Mouse (Mus musculus) CH12.LX (cell line): ENCODE measurements at regions not wholly inside any gene's neighbourhood (a gene's known extent, or its start where the extent isn't known, plus 50 kb on each side); places are given as distances from the start of the nearest gene placed in this dataset.

Source experiments
- DNase-seq: peaks from one replicate; pipeline ENCODE4 v3.0.0-alpha.2; 2013; ENCODE audit errors: extremely low read depth
- H3K27ac ChIP-seq: 2 replicates; pipeline ENCODE4 v1.5.1; 2012; ENCODE audit warnings: low read depth, mild to moderate bottlenecking, control low read depth, moderate library complexity; ENCODE audit not compliant: insufficient read depth
- H3K27me3 ChIP-seq: replicated peaks from 2 replicates; pipeline ENCODE3; 2012; ENCODE audit warnings: inconsistent platforms
- H3K36me3 ChIP-seq, 2 experiments: replicated peaks in 1 of 2; 2 replicates each; pipeline versions ENCODE3 to v1.6.1; 2012; ENCODE audit warnings: inconsistent platforms in 1 of 2, low read length in 1 of 2, mild to moderate bottlenecking in 1 of 2, mixed read lengths in 1 of 2, moderate library complexity in 1 of 2; ENCODE audit not compliant: control insufficient read depth in 1 of 2, insufficient read depth in 1 of 2
- H3K4me1 ChIP-seq, 2 experiments: 2 replicates each; pipeline ENCODE4 v1.6.1; 2012; ENCODE audit warnings: inconsistent platforms in 1 of 2, moderate library complexity in 1 of 2; ENCODE audit not compliant: insufficient read depth in 2 of 2, control insufficient read depth in 1 of 2
- H3K4me2 ChIP-seq: 2 replicates; pipeline ENCODE4 v1.6.1; 2012; ENCODE audit warnings: low read depth, mild to moderate bottlenecking, control low read depth; ENCODE audit not compliant: poor library complexity, insufficient read depth, severe bottlenecking
- H3K4me3 ChIP-seq, 3 experiments: fragments of 150-350 bp in 1 of 3; sonication (generic) in 1 of 3; replicated peaks in 1 of 3; 2 replicates each; pipeline versions ENCODE3 to v1.5.1; 2011 to 2012; ENCODE audit warnings: low read depth in 2 of 3, low read length in 2 of 3, mild to moderate bottlenecking in 2 of 3, moderate library complexity in 2 of 3, control low read depth in 1 of 3, improper control_type of control experiment in 1 of 3, inconsistent platforms in 1 of 3, mixed read lengths in 1 of 3; ENCODE audit not compliant: poor library complexity in 1 of 3
- H3K79me2 ChIP-seq: replicated peaks from 2 replicates; pipeline ENCODE4 v1.6.1; 2012; ENCODE audit warnings: mild to moderate bottlenecking, moderate library complexity; ENCODE audit not compliant: control insufficient read depth, poor library complexity, insufficient read depth, severe bottlenecking; ENCODE audit errors: extremely low read depth
- H3K9ac ChIP-seq: 2 replicates; pipeline ENCODE4 v1.6.1; 2012; ENCODE audit warnings: low read depth, mild to moderate bottlenecking, control low read depth, moderate library complexity; ENCODE audit not compliant: insufficient read depth
- H3K9me3 ChIP-seq: replicated peaks from 2 replicates; pipeline ENCODE3; 2012; ENCODE audit warnings: low read length, inconsistent platforms, mixed read lengths
- BHLHE40 ChIP-seq: IDR thresholded peaks from 2 replicates; pipeline ENCODE4 v1.6.1; 2011; ENCODE audit warnings: mild to moderate bottlenecking, low read depth, low read length, improper control_type of control experiment
- CHD1 ChIP-seq: IDR thresholded peaks from 2 replicates; pipeline ENCODE4 v1.6.1; 2012; ENCODE audit warnings: low read depth, low read length, improper control_type of control experiment, inconsistent platforms
- CHD2 ChIP-seq: IDR thresholded peaks from 2 replicates; pipeline ENCODE4 v1.6.1; 2011; ENCODE audit warnings: low read length, improper control_type of control experiment
- CTCF ChIP-seq, 2 experiments: IDR thresholded peaks in 1 of 2; conservative IDR thresholded peaks in 1 of 2; 2 replicates each; pipeline ENCODE4 v1.5.1; 2011 to 2012; ENCODE audit warnings: low read depth in 2 of 2, low read length in 2 of 2, improper control_type of control experiment in 1 of 2, inconsistent platforms in 1 of 2, mild to moderate bottlenecking in 1 of 2, moderate library complexity in 1 of 2
- E2F4 ChIP-seq: IDR thresholded peaks from 2 replicates; pipeline ENCODE4 v1.6.1; 2011; ENCODE audit warnings: low read depth, low read length, improper control_type of control experiment; ENCODE audit not compliant: insufficient replicate concordance
- ELF1 ChIP-seq: IDR thresholded peaks from 2 replicates; pipeline ENCODE4 v1.6.1; 2014; ENCODE audit warnings: low read depth, mild to moderate bottlenecking, inconsistent platforms, low read length, improper control_type of control experiment
- EP300 ChIP-seq: IDR thresholded peaks from 2 replicates; pipeline ENCODE4 v1.6.1; 2011; ENCODE audit warnings: low read length, improper control_type of control experiment
- ETS1 ChIP-seq: conservative IDR thresholded peaks from 2 replicates; pipeline ENCODE4 v1.6.1; 2012; ENCODE audit warnings: low read depth, mild to moderate bottlenecking, inconsistent platforms, low read length, improper control_type of control experiment, moderate library complexity
- GABPA ChIP-seq: IDR thresholded peaks from 2 replicates; pipeline ENCODE4 v1.6.1; 2012; ENCODE audit warnings: low read depth, low read length, improper control_type of control experiment, inconsistent platforms; ENCODE audit not compliant: insufficient replicate concordance
- HCFC1 ChIP-seq: IDR thresholded peaks from 2 replicates; pipeline ENCODE4 v1.6.1; 2012; ENCODE audit warnings: low read depth, mild to moderate bottlenecking, inconsistent platforms, low read length, improper control_type of control experiment
- IRF4 ChIP-seq: IDR thresholded peaks from 2 replicates; pipeline ENCODE4 v1.6.1; 2014; ENCODE audit warnings: low read depth, mild to moderate bottlenecking, inconsistent platforms, low read length, improper control_type of control experiment
- JUN ChIP-seq: IDR thresholded peaks from 2 replicates; pipeline ENCODE4 v1.6.1; 2011; ENCODE audit warnings: low read depth, mild to moderate bottlenecking, low read length, improper control_type of control experiment, moderate library complexity; ENCODE audit not compliant: insufficient read depth
- JUND ChIP-seq: conservative IDR thresholded peaks from 2 replicates; pipeline ENCODE4 v1.6.1; 2011; ENCODE audit warnings: low read depth, low read length, improper control_type of control experiment
- KAT2A ChIP-seq: IDR thresholded peaks from 2 replicates; pipeline ENCODE4 v1.6.1; 2012; ENCODE audit warnings: low read length, improper control_type of control experiment, inconsistent platforms; ENCODE audit not compliant: insufficient replicate concordance
- MAFK ChIP-seq: IDR thresholded peaks from 2 replicates; pipeline ENCODE4 v1.6.1; 2011; ENCODE audit warnings: low read length, improper control_type of control experiment; ENCODE audit not compliant: insufficient replicate concordance
- MAX ChIP-seq: IDR thresholded peaks from 2 replicates; pipeline ENCODE4 v1.6.1; 2011; ENCODE audit warnings: low read length, improper control_type of control experiment
- MAZ ChIP-seq: IDR thresholded peaks from 2 replicates; pipeline ENCODE4 v1.6.1; 2012; ENCODE audit warnings: low read depth, mild to moderate bottlenecking, inconsistent platforms, low read length, improper control_type of control experiment, moderate library complexity
- MEF2A ChIP-seq: IDR thresholded peaks from 2 replicates; pipeline ENCODE4 v1.6.1; 2014; ENCODE audit warnings: low read depth, mild to moderate bottlenecking, inconsistent platforms, low read length, improper control_type of control experiment, borderline replicate concordance
- MXI1 ChIP-seq: IDR thresholded peaks from 2 replicates; pipeline ENCODE4 v1.6.1; 2011; ENCODE audit warnings: mild to moderate bottlenecking, low read depth, low read length, improper control_type of control experiment
- MYC ChIP-seq: IDR thresholded peaks from 2 replicates; pipeline ENCODE4 v1.6.1; 2011; ENCODE audit warnings: low read depth, mild to moderate bottlenecking, improper control_type of control experiment, low read length
- NELFE ChIP-seq: IDR thresholded peaks from 2 replicates; pipeline ENCODE4 v1.6.1; 2011; ENCODE audit warnings: low read depth, low read length, improper control_type of control experiment
- NRF1 ChIP-seq: IDR thresholded peaks from 2 replicates; pipeline ENCODE4 v1.6.1; 2014; ENCODE audit warnings: low read depth, mild to moderate bottlenecking, inconsistent platforms, low read length, improper control_type of control experiment, moderate library complexity
- PAX5 ChIP-seq: IDR thresholded peaks from 2 replicates; pipeline ENCODE4 v1.6.1; 2012; ENCODE audit warnings: low read length, inconsistent platforms, mixed read lengths
- POLR2A ChIP-seq: IDR thresholded peaks from 2 replicates; pipeline ENCODE4 v1.6.1; 2011; ENCODE audit warnings: low read depth, mild to moderate bottlenecking, improper control_type of control experiment, low read length
- POLR2AphosphoS2 ChIP-seq: IDR thresholded peaks from 2 replicates; pipeline ENCODE4 v1.6.1; 2011; ENCODE audit warnings: low read depth, low read length, improper control_type of control experiment
- RAD21 ChIP-seq: IDR thresholded peaks from 2 replicates; pipeline ENCODE4 v1.6.1; 2011; ENCODE audit warnings: low read depth, mild to moderate bottlenecking, low read length, improper control_type of control experiment, moderate library complexity
- RCOR1 ChIP-seq: conservative IDR thresholded peaks from 2 replicates; pipeline ENCODE4 v1.6.1; 2012; ENCODE audit warnings: low read depth, mild to moderate bottlenecking, inconsistent platforms, low read length, improper control_type of control experiment
- SIN3A ChIP-seq: IDR thresholded peaks from 2 replicates; pipeline ENCODE4 v1.6.1; 2012; ENCODE audit warnings: low read length, improper control_type of control experiment, inconsistent platforms
- SMC3 ChIP-seq: IDR thresholded peaks from 2 replicates; pipeline ENCODE4 v1.6.1; 2011; ENCODE audit warnings: low read depth, low read length, improper control_type of control experiment
- TBP ChIP-seq: conservative IDR thresholded peaks from 2 replicates; pipeline ENCODE4 v1.6.1; 2011; ENCODE audit warnings: low read depth, low read length, improper control_type of control experiment
- TCF12 ChIP-seq: IDR thresholded peaks from 2 replicates; pipeline ENCODE4 v1.6.1; 2014; ENCODE audit warnings: low read depth, mild to moderate bottlenecking, inconsistent platforms, low read length, improper control_type of control experiment
- UBTF ChIP-seq: IDR thresholded peaks from 2 replicates; pipeline ENCODE4 v1.6.1; 2012; ENCODE audit warnings: low read depth, mild to moderate bottlenecking, inconsistent platforms, low read length, improper control_type of control experiment, moderate library complexity
- USF1 ChIP-seq: IDR thresholded peaks from 2 replicates; pipeline ENCODE4 v1.6.1; 2014; ENCODE audit warnings: low read depth, mild to moderate bottlenecking, inconsistent platforms, low read length, improper control_type of control experiment
- USF2 ChIP-seq: conservative IDR thresholded peaks from 2 replicates; pipeline ENCODE4 v1.6.1; 2011; ENCODE audit warnings: low read depth, low read length, improper control_type of control experiment
- ZC3H11A ChIP-seq: IDR thresholded peaks from 2 replicates; pipeline ENCODE4 v1.6.1; 2012; ENCODE audit warnings: low read depth, mild to moderate bottlenecking, inconsistent platforms, low read length, improper control_type of control experiment
- ZKSCAN1 ChIP-seq: IDR thresholded peaks from 2 replicates; pipeline ENCODE4 v1.6.1; 2012; ENCODE audit warnings: low read depth, inconsistent platforms, low read length, improper control_type of control experiment, borderline replicate concordance
- ZMIZ1 ChIP-seq: IDR thresholded peaks from 2 replicates; pipeline ENCODE4 v1.6.1; 2012; ENCODE audit warnings: low read depth, mild to moderate bottlenecking, inconsistent platforms, low read length, improper control_type of control experiment
- ZNF384 ChIP-seq: IDR thresholded peaks from 2 replicates; pipeline ENCODE4 v1.6.1; 2012; ENCODE audit warnings: low read depth, low read length, improper control_type of control experiment, inconsistent platforms
- dilution Hi-C: fragments of 300-500 bp; cut with MboI; formaldehyde crosslinking; loops from 2 replicates; pipeline ENCODE4 v1.14.3; 2020; ENCODE audit warnings: low sequenced_read_pairs; ENCODE audit not compliant: extremely low pct_unique_long_range_greater_than_20kb, extremely low pct_ligation_motif_present
- in situ Hi-C: fragments of 300-500 bp; cut with MboI; formaldehyde crosslinking; loops from 3 replicates; pipeline ENCODE4 v1.14.3; 2019; ENCODE audit warnings: low sequenced_read_pairs, low pct_ligation_motif_present, low pct_unique_long_range_greater_than_20kb, mixed read lengths

DNA sequence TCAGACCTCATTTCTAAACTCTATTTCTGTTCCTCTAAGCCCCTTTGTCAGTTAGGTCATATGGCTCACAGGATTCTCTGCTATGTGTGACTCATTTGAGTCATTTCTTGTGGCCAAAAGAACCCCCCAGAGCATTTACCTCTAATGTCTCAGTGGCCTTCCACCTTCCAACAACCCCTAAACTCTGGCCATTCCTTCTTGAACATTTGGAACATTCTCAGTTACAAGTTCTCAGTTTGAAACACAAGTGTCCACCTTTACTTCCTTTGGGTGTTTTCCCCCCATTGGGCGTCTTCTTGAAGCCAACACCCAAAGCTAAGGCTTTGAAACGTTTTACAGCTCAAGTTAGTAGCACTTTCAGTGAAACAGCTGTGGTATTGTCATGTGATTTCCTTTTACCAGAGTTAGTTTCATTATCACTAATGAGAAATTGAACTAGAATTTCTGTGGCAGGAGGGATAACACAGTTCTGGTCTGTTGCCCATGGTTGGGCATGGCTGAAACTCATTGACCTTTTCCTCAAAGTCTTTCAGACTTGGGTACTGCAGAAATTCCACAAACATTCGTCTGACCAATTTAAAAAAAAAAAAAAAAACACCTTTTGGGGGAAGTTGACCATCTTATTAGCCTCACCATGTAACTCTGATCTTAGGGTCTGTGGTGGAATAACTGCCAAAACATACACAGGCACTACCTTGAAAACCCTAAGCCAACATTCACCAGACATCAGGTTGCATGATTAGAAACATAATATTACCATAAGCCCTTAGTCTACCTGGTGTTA lies 201.8 kb downstream of the Nfkbiz start:
- peak overlapping the region; percentile 63 for H3K4me2 ChIP-seq
- peaks cover 8 to 26% of the 10 kb centered on the region in 2 experiments for H3K4me1 ChIP-seq
- H3K27ac ChIP-seq: peak overlapping the region; percentile 66
- no peak overlapping the region for H3K9ac ChIP-seq
- H3K79me2 ChIP-seq: no peaks in the 10 kb centered on the region
- H3K9me3 ChIP-seq: peaks cover 10% of the 10 kb centered on the region
- H3K27me3 ChIP-seq: no peaks in the 10 kb centered on the region
- TF ChIP-seq E2F4 (peak; percentile 85; the same call in 1 of the 2 replicates), ZC3H11A (peak; percentile 35; the same call in 1 of the 2 replicates), ETS1 (peak; percentile 98), MXI1 (peak; percentile 76; the same call in 1 of the 2 replicates), POLR2AphosphoS2 (no peak), USF2 (peak; percentile 71), MAFK (peak; percentile 93), CTCF (conservative IDR thresholded peaks at IDR 0.05 in 1 of 2, IDR thresholded peaks at IDR 0.05 in 1 of 2; ENCODE audit: low read depth in 2 of 2, low read length in 2 of 2) (no peak), MAZ (peak; percentile 95), JUND (peak; percentile 95), RCOR1 (peak; percentile 99), GABPA (no peak), TCF12 (peak; percentile 92), SMC3 (peak; percentile 43; the same call in 1 of the 2 replicates), NRF1 (0 out of 2 replicates have a peak, but pooled peaks have one; percentile 6), TBP (0 out of 2 replicates have a peak, but pooled peaks have one; percentile 5), UBTF (no peak), ZNF384 (peak; percentile 95), ELF1 (peak; percentile 59), CHD2 (peak; percentile 91), CHD1 (0 out of 2 replicates have a peak, but pooled peaks have one; percentile 69), EP300 (peak; percentile 96), RAD21 (peak; percentile 28), MYC (peak; percentile 85), BHLHE40 (peak; percentile 98), KAT2A (0 out of 2 replicates have a peak, but pooled peaks have one; percentile 60), HCFC1 (peak; percentile 57; the same call in 1 of the 2 replicates), JUN (peak; percentile 87), POLR2A (no peak), MEF2A (peak; percentile 96), USF1 (peak; percentile 74), SIN3A (peak; percentile 92), NELFE (no peak), ZKSCAN1 (no peak), PAX5 (no peak), ZMIZ1 (no peak), IRF4 (peak; percentile 97), MAX (peak; percentile 81)
- TF ChIP-seq, all 38 proteins: peak for 29
- dilution Hi-C loops (no loop called here), in situ Hi-C loops (no loop called here)
- Histone ChIP-seq H3K36me3 (no peaks in the 10 kb centered on the region), H3K4me3 (no peak overlapping the region)
- DNase-seq: peak; percentile 97
